Mouse (Mus musculus): ENCODE results near the gene Wipf3.

GRCm38 (mm10) chr6:54431761-54432160 is 2.4 kb downstream of the Wipf3 start:
- TF ChIP-seq CTCF (IDR thresholded peaks at IDR 0.05; ENCODE audit: control insufficient read depth, insufficient read depth, low read length): no peak
- no peak for TF ChIP-seq POLR2A (IDR thresholded peaks at IDR 0.05; ENCODE audit: borderline replicate concordance, control insufficient read depth, low read depth, low read length)

Measured in bone marrow, adult 2 months (tissue).